ENCODE assay signal across 9 mouse cellular contexts in genomic region chr6:122561005-122561404, GRCm38 (mm10). TPM values are rescaled to one million over a fixed set of nuclear protein-coding genes. Genes with fewer than 3 reads are reported as not detected.
DNase-seq lines count a peak whose midpoint lies in the region; ATAC-seq and TF ChIP-seq lines count a peak whose summit lies in the region.
"Had no signal": no experiment of that assay in that cellular context is flagged by ENCODE, and none has a peak within 500 bp of the region (broad histone marks: within the 10 kb centered on the region; RNA-seq: fewer than 3 reads in every experiment).

No protein-coding gene starts in this region.

- peaks cover 7% of the 10 kb centered on the region; the same call in 1 of the 2 replicates for H3K27me3 ChIP-seq in embryonic facial prominence, embryonic 15.5 days
- H3K27me3 ChIP-seq in hindbrain, embryonic 14.5 days (ENCODE audit: control insufficient read depth, insufficient read depth, low read length) = no peaks in the 10 kb centered on the region
- H3K27me3 ChIP-seq in midbrain, postnatal 0 days (ENCODE audit: insufficient read depth, low read length) = no peaks in the 10 kb centered on the region
- no peaks in the 10 kb centered on the region for H3K27me3 ChIP-seq in cerebellum, adult 2 months (ENCODE audit: control insufficient read depth, insufficient read depth, low read length)

- no peak for ATAC-seq in embryonic facial prominence, embryonic 15.5 days (ENCODE audit: insufficient number of reproducible peaks, low FRiP score, low TSS enrichment, low read depth)
- peak; percentile 32; the same call in 1 of the 2 replicates for ATAC-seq in hindbrain, embryonic 14.5 days (ENCODE audit: low FRiP score)
- ATAC-seq in midbrain, postnatal 0 days (ENCODE audit: low FRiP score) = 0 out of 2 replicates have a peak, but pooled peaks have one; percentile 10

- no peaks in the 10 kb centered on the region for H3K36me3 ChIP-seq in embryonic facial prominence, embryonic 15.5 days
- H3K36me3 ChIP-seq in hindbrain, embryonic 14.5 days (replicated peaks; ENCODE audit: control insufficient read depth, insufficient read depth) = no peaks in the 10 kb centered on the region
- no peaks in the 10 kb centered on the region for H3K36me3 ChIP-seq in midbrain, postnatal 0 days (ENCODE audit: insufficient read depth, low read length)

- TF ChIP-seq CTCF in midbrain, postnatal 0 days (IDR thresholded peaks at IDR 0.05) = no peak
- TF ChIP-seq CTCF in cerebellum, adult 2 months (IDR thresholded peaks at IDR 0.05; ENCODE audit: borderline replicate concordance, insufficient read depth, low read depth, low read length) = no peak

- no peak for TF ChIP-seq POLR2A in cerebellum, adult 2 months (IDR thresholded peaks at IDR 0.05; ENCODE audit: borderline replicate concordance, insufficient read depth, low read length)

- no peak overlapping the region for H3K4me3 ChIP-seq in embryonic facial prominence, embryonic 15.5 days (replicated peaks)
- H3K4me3 ChIP-seq in hindbrain, embryonic 14.5 days (replicated peaks; ENCODE audit: low read length) = no peak overlapping the region
- no peak overlapping the region for H3K4me3 ChIP-seq in midbrain, postnatal 0 days (ENCODE audit: low read depth, low read length)
- H3K4me3 ChIP-seq in cerebellum, adult 2 months (replicated peaks; ENCODE audit: insufficient read depth, low read depth, low read length) = no peak overlapping the region

- no peak overlapping the region for H3K9ac ChIP-seq in embryonic facial prominence, embryonic 15.5 days
- no peak overlapping the region for H3K9ac ChIP-seq in hindbrain, embryonic 14.5 days
- no peak overlapping the region for H3K9ac ChIP-seq in midbrain, postnatal 0 days (replicated peaks; ENCODE audit: low read length, poor library complexity, severe bottlenecking)

- intact Hi-C loops in gastrocnemius, postnatal 36 days (cut with DNase I) = loop anchor here (5.0 kb wide), 1 partner anchor 64 kb away; the partner anchor contains the start of gene Rimklb

- 76% methylated on average over 20 of the region's 20 CpGs for WGBS in embryonic facial prominence, embryonic 15.5 days
- WGBS in hindbrain, embryonic 14.5 days = 85% methylated on average over 20 of the region's 20 CpGs
- WGBS in midbrain, postnatal 0 days = 87% methylated on average over 20 of the region's 20 CpGs
- 87% methylated on average over 20 of the region's 20 CpGs for WGBS in cerebellum, adult 2 months

- H3K27ac ChIP-seq in embryonic facial prominence, embryonic 15.5 days (replicated peaks) = no peak overlapping the region
- H3K27ac ChIP-seq in hindbrain, embryonic 14.5 days = no peak overlapping the region
- no peak overlapping the region for H3K27ac ChIP-seq in midbrain, postnatal 0 days (ENCODE audit: low read depth, low read length)
- no peak overlapping the region for H3K27ac ChIP-seq in cerebellum, adult 2 months (ENCODE audit: insufficient read depth, low read length)

- peak; percentile 7 for DNase-seq in layer of hippocampus, adult 11-12 months (ENCODE audit: low spot score)
- no peak for DNase-seq in layer of hippocampus, postnatal 14 days (ENCODE audit: low spot score in 2 of 2)
- DNase-seq in hindbrain, embryonic 14.5 days (ENCODE audit: low spot score) = no peak
- DNase-seq in midbrain, postnatal 0 days (ENCODE audit: low spot score) = no peak
- no peak for DNase-seq in adrenal gland, postnatal 36 days
- DNase-seq in cerebellum, adult 2 months = no peak
- no peak for DNase-seq in gastrocnemius, postnatal 36 days

- H3K4me2 ChIP-seq in embryonic facial prominence, embryonic 15.5 days (replicated peaks) = peak overlapping the region; percentile 47; the same call in 1 of the 2 replicates
- no peak overlapping the region for H3K4me2 ChIP-seq in hindbrain, embryonic 14.5 days (replicated peaks)
- peak overlapping the region; percentile 34; the same call in 1 of the 2 replicates for H3K4me2 ChIP-seq in midbrain, postnatal 0 days (ENCODE audit: low read depth, low read length, poor library complexity, severe bottlenecking)

- H3K4me1 ChIP-seq in embryonic facial prominence, embryonic 15.5 days = 0 out of 2 replicates have a peak, but pooled peaks cover 5% of the 10 kb centered on the region
- peaks cover 2% of the 10 kb centered on the region; the same call in 1 of the 2 replicates for H3K4me1 ChIP-seq in hindbrain, embryonic 14.5 days (replicated peaks; ENCODE audit: control insufficient read depth, insufficient read depth, low read length)
- H3K4me1 ChIP-seq in midbrain, postnatal 0 days (ENCODE audit: insufficient read depth, low read length) = no peaks in the 10 kb centered on the region
- H3K4me1 ChIP-seq in cerebellum, adult 2 months (ENCODE audit: control insufficient read depth, insufficient read depth, low read length) = no peaks in the 10 kb centered on the region

- H3K9me3 ChIP-seq in embryonic facial prominence, embryonic 15.5 days (replicated peaks) = no peaks in the 10 kb centered on the region
- no peaks in the 10 kb centered on the region for H3K9me3 ChIP-seq in hindbrain, embryonic 14.5 days (ENCODE audit: control insufficient read depth, low read length)
- H3K9me3 ChIP-seq in midbrain, postnatal 0 days (ENCODE audit: low read length) = no peaks in the 10 kb centered on the region

RNA-seq across cellular contexts. Expression of gene Aicda, which starts 7.4 kb away (rescaled TPM):
- total RNA-seq in layer of hippocampus, postnatal 14 days (2021) = not detected
- polyA plus RNA-seq in embryonic facial prominence, embryonic 15.5 days (2015; fragmentation: Nextera tagmentation; extraction: Ambion mirVana) = not detected in 2 replicates
- polyA plus RNA-seq in hindbrain, embryonic 14.5 days (2014; fragmentation: Nextera tagmentation; extraction: Ambion mirVana) = 0.52 and 1.0 TPM in 2 replicates
- total RNA-seq in midbrain, postnatal 0 days (2014; rRNA removed) = 0.11 and 1.3 TPM in 2 replicates
- 0.49 and 0.53 TPM in 2 replicates for polyA plus RNA-seq in midbrain, postnatal 0 days (2015; fragmentation: Nextera tagmentation; extraction: Ambion mirVana)
- not detected for total RNA-seq in adrenal gland, postnatal 36 days (2021)
- polyA plus RNA-seq in cerebellum, adult 2 months (2012; rRNA removed) = not detected in 2 replicates
- total RNA-seq in gastrocnemius, postnatal 36 days (2021) = not detected
- total RNA-seq: adrenal gland, adult 18-20 months had no signal

RNA-seq across cellular contexts. Expression of gene Apobec1, which starts 41.2 kb away (rescaled TPM):
- total RNA-seq in layer of hippocampus, postnatal 14 days (2021) = 1 to 10 TPM; 2.9 to 3.1 TPM
- 5.1 and 5.5 TPM in 2 replicates for polyA plus RNA-seq in embryonic facial prominence, embryonic 15.5 days (2015; fragmentation: Nextera tagmentation; extraction: Ambion mirVana)
- 1.5 and 1.9 TPM in 2 replicates for polyA plus RNA-seq in hindbrain, embryonic 14.5 days (2014; fragmentation: Nextera tagmentation; extraction: Ambion mirVana)
- total RNA-seq in midbrain, postnatal 0 days (2014; rRNA removed) = 0.88 and 0.90 TPM in 2 replicates
- 1.7 and 2.1 TPM in 2 replicates for polyA plus RNA-seq in midbrain, postnatal 0 days (2015; fragmentation: Nextera tagmentation; extraction: Ambion mirVana)
- 10 to 100 TPM in 1 of 2 experiments, 1 to 10 TPM in 1; 7.5 to 11.6 TPM for total RNA-seq in adrenal gland, postnatal 36 days (2021)
- 3.2 and 3.8 TPM in 2 replicates for polyA plus RNA-seq in cerebellum, adult 2 months (2012; rRNA removed)
- 1 to 10 TPM; 2.1 TPM for total RNA-seq in gastrocnemius, postnatal 36 days (2021)

RNA-seq across cellular contexts. Expression of gene Gdf3, which starts 48.9 kb away (rescaled TPM):
- not detected for total RNA-seq in layer of hippocampus, postnatal 14 days (2021)
- 0.15 and 0.28 TPM in 2 replicates for polyA plus RNA-seq in embryonic facial prominence, embryonic 15.5 days (2015; fragmentation: Nextera tagmentation; extraction: Ambion mirVana)
- not detected in 2 replicates for polyA plus RNA-seq in hindbrain, embryonic 14.5 days (2014; fragmentation: Nextera tagmentation; extraction: Ambion mirVana)
- total RNA-seq in midbrain, postnatal 0 days (2014; rRNA removed) = not detected in 2 replicates
- polyA plus RNA-seq in midbrain, postnatal 0 days (2015; fragmentation: Nextera tagmentation; extraction: Ambion mirVana) = not detected in 2 replicates
- not detected for total RNA-seq in adrenal gland, postnatal 36 days (2021)
- polyA plus RNA-seq in cerebellum, adult 2 months (2012; rRNA removed) = 0.16 and 0.21 TPM in 2 replicates
- not detected for total RNA-seq in gastrocnemius, postnatal 36 days (2021)
- total RNA-seq: adrenal gland, adult 18-20 months had no signal

RNA-seq across cellular contexts. Expression of gene Mfap5, which starts 55.4 kb away (rescaled TPM):
- total RNA-seq in layer of hippocampus, postnatal 14 days (2021) = 1 to 10 TPM; 1.1 to 2.1 TPM
- polyA plus RNA-seq in embryonic facial prominence, embryonic 15.5 days (2015; fragmentation: Nextera tagmentation; extraction: Ambion mirVana) = 25.7 and 28.4 TPM in 2 replicates
- polyA plus RNA-seq in hindbrain, embryonic 14.5 days (2014; fragmentation: Nextera tagmentation; extraction: Ambion mirVana) = 2.0 and 2.3 TPM in 2 replicates
- 1.9 and 2.5 TPM in 2 replicates for total RNA-seq in midbrain, postnatal 0 days (2014; rRNA removed)
- 6.5 and 10.1 TPM in 2 replicates for polyA plus RNA-seq in midbrain, postnatal 0 days (2015; fragmentation: Nextera tagmentation; extraction: Ambion mirVana)
- 10 to 100 TPM; 15.7 to 34.1 TPM for total RNA-seq in adrenal gland, postnatal 36 days (2021)
- polyA plus RNA-seq in cerebellum, adult 2 months (2012; rRNA removed) = 0.59 and 1.6 TPM in 2 replicates
- 10 to 100 TPM; 36.4 to 38.2 TPM for total RNA-seq in gastrocnemius, postnatal 36 days (2021)
